Mouse (Mus musculus) heart, postnatal 4 days (tissue): ENCODE data around the gene Nr6a1. TPM values are rescaled to one million over a fixed set of nuclear protein-coding genes. Genes with fewer than 3 reads are reported as not detected.

ENCODE experiments used
- DNase-seq: peaks from one replicate; pipeline ENCODE4 v3.0.0; 2021
- total RNA-seq, 2 experiments: library from RNA; stranded (reverse); gene quantifications; 2 replicates each; pipeline ENCODE4 v1.2.3; 2021

Nr6a1 gene
- total RNA-seq, result 1 to 10 TPM; 2.1 to 2.6 TPM

- peak; percentile 87 for DNase-seq
Observed at GRCm38 (mm10) chr2:38927115-38927979, at the start of gene Nr6a1. Gene Nr6a1, minus strand, starts transcription at chr2:38927688.

DNA sequence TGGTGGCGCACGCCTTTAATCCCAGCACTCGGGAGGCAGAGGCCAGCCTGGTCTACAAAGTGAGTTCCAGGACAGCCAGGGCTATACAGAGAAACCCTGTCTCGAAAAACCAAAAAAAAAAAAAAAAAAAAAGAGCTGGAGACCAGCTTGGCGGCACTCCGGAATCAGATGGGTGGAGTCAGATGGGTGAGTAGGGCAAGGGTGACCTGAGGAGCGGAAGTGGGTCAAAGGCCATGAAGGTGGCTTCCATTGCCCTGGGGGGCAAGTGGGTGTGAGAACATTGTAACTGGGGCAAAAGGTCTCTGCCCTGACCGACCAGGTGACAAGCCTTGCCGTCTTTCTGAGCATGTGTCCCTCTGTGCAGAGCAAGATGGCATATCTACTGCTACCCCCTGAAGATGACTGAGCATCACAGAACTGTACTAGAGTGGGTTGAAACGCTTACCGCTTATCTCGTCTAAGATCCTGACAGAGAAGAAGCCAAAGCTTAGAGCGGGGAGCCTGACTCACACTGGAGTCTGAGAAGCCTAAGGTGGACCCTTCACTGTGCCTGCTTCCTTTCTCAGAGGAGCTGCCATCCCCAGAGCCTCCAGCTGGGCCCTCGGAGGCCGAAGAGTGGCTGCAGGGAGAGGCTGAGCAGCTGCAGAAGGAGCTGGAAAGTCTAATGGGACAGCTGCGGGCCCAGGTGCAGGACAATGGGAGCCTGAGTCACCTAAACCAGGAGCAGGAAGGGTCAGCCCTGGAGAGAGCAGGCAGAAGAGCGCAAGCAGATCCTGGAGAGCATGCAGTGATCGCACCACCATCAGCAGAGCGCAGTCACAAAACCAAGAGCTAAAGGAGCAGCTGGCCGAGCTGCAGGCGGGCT is 48.7 kb upstream of the Nr6a1 start:
- DNase-seq, result no peak

DNA sequence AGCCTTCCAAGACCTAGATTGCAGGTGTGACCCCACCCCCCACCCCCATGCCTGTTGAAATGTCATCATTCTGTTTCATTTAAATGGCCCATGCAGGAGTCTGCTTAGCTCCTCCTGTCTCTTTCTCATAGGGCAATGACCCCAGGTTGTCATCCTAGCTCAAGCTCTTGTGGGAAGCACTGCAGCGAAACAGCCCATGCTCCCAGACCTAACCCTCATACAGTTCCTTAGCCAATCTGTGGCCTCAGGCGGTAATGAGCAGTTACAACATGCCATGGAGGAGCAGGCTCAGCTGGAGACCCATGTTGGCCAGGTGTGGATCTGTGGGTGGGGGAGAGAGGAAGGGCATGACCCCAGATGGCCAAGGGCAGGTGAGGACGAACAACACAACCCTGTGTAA is 47.7 kb upstream of the Nr6a1 start:
- no peak for DNase-seq

GRCm38 (mm10) chr2:38974171-38974570 is 46.7 kb upstream of the Nr6a1 start:
- DNase-seq, result no peak

- peak; percentile 40 for DNase-seq
Observed at GRCm38 (mm10) chr2:38973701-38974100, 46.2 kb upstream of the Nr6a1 start.

DNA sequence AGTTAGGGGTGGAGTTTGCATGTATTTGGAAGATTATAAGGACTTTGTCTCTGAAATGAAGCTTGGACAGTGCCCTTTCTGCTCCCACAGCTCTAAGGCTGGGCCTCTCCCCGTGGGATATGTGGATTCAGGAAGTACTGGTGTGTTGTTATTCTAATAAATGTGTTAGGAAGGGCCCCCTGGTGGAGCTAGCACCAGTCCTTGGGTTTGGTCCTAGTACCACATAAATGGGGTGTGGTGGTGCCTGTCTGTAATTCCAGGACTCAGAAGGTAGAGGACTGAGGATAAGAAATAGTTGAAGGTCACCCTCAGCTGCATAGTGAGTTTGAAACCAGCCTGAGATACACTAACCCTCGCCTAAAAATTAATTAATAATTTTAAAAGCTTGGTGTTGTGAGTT is 45.7 kb upstream of the Nr6a1 start:
- DNase-seq, result no peak

DNA sequence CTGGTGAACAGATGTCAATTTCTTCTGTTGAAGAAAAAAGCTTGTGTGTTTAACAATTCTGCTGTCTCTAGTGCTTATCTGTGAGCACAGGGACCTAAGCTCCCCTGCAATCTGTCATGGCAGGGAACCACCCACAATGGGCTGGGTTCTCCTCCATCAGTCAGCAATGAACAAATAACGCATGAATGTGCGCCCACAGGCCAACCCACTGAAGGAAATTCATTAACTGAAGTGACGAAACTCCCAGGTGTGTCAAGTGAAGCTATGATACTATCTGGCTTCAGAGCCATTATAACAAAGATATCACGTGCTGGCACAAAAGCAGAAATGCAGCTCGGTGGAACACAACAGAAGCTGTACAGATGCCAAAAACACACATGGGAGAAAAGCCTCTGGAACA is 42.6 kb upstream of the Nr6a1 start:
- DNase-seq, result no peak

DNA sequence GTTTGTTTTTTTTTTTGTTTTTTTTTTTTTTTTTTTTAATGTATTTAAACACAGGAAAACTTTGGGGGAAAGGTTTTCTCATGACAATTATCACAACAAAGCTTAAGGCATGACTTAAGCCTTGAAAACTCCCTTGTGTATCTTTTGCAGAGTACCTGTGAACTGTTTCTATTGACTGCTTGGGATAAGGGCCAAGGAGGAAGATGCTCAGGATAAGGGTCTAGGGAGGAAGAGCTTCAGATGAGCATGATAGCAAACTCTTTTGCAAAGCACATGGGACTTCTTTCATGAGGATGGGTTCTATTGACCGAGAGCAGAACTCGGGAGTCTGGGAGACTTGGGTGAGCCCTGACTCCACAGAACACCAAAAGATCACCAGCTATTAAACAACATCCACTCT is 42.2 kb upstream of the Nr6a1 start:
- DNase-seq, result no peak

- no peak for DNase-seq
Observed at GRCm38 (mm10) chr2:38964198-38964597, 36.7 kb upstream of the Nr6a1 start.

- no peak for DNase-seq
Observed at GRCm38 (mm10) chr2:38957671-38958223, 30.3 kb upstream of the Nr6a1 start.

DNA sequence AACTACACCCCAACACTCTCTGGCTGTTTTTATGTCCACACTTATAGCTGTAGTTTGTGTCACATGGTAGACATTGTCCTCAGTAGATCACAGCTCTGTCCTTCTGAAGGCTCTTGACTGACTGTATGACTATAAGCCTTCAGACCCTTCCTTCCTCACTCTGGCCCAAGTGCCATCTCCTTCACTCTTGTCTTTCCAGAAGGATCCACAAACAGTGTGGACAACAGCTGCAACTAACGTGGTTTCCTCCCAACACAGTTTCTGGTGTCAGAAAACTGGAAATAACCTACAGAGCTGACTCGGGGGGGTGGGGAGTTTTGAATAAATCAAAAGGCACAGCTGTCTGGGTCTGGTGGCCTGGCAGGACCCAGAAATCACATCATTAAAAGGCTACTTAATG is 28.6 kb upstream of the Nr6a1 start:
- no peak for DNase-seq

GRCm38 (mm10) chr2:38953152-38953883 is 25.8 kb upstream of the Nr6a1 start:
- peak; percentile 62 for DNase-seq

DNA sequence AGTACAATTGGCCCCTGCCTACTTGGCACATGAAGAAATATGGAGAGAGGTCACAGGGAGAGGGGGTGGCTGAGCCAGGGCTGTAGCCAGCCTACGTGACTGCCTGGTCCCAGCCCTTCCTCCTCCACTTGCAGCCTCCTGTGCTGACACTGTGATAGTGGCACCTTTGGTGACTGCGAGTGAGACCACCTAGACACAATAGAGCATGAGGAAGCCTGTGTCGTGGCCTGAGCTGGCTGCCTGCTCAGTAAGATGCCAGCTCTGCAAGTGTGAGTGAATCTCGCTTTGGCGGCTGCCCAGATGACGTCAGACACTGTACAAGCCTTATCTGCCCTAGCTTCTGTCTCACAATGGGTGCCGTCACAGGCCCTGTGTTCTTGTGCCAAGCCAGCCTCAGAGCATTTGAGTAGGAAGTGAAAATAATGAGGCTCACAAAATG is 22.8 kb upstream of the Nr6a1 start:
- DNase-seq, result peak; percentile 95

DNA sequence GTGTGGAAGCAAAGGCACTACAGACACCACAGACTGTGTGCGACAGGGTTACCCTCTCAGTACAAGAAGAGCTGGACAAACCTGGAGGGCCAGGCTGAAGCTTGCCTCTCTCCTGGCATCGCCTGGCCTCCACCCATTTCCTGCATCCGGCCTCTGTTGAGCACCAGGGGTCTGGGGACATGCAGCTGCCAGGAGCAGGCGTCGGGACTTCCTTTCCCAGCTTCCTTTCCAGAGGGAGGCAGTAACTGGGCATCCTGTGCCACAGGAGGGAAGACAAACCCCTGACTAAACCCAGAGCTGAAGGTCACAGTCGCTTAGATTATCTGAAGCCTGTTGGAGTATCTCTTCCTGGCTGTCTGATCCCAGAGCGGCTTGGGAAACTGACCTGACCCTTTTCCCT is 20.1 kb upstream of the Nr6a1 start:
- DNase-seq, result peak; percentile 41

DNA sequence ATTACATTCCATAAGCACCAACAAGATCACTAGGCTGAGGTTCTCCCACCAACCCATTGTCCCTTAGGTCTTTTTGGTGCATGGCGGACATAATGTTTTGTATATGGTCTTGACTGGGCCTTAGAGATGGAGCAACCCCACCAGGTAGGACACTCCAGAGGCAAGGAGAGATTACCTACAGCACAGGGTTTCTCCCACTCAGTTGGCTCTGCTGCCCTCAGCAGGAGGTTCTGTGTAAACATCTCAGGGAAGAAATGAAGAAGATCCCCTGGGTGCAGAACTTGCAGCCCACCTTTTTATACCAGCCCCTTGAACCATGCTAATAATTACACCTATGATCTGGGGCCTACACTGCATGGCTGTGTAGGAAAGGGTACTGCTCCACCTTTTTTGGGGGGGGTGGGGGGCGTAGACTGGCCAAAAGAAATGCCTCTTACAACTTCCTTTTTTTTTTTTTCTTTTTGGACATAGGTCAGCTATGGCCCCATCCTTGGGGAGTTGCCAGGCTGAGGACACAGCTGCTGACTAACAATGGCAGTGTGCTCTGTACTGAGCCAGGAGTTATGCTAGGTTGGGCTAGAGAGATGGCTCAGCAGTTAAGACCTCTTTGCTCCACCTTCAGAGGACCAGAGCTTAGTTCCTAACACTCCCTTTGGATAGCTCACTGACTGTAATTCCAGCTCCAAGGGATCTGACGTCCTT is 17.1 kb upstream of the Nr6a1 start:
- DNase-seq, result peak; percentile 53

DNA sequence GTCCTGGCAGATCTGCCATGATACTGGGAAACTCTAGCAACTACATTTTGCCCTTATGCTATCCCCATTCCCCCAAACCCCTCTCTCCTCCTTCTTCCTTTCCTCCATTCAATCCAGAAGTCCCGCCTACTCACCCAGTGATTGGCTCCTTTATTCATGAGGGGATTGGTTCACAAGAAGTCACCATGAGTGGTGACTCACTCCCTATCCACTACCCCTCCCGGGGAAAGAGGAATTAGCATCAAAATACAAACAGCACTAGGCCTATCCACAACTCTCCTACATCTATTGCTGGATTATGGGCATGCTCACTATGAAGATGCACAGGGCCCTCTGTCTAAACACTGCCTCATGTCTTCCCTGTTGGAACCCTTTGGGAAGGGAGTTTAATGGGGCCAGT is 16.5 kb upstream of the Nr6a1 start:
- no peak for DNase-seq

DNA sequence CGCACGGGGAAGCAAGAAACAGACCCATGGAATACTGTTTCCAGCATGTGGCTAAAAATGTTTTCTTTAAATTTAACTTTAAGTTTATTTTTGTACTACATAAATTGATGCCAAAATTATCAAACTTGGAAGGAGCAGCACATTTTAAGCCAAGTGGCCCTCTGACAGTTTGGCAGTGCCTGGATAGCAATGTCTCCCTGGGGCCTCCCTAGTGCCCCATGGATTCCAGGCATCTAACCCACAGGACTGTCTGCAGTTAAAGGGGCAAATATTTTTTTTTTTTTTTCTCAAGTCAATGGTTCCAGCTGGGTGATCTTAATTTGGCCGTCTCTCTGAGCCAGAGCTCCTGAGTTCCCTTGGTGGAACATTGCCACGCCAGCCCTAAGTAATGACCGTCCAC is 15.7 kb upstream of the Nr6a1 start:
- DNase-seq, result no peak

GRCm38 (mm10) chr2:38941898-38942297 is 14.4 kb upstream of the Nr6a1 start:
- no peak for DNase-seq

DNA sequence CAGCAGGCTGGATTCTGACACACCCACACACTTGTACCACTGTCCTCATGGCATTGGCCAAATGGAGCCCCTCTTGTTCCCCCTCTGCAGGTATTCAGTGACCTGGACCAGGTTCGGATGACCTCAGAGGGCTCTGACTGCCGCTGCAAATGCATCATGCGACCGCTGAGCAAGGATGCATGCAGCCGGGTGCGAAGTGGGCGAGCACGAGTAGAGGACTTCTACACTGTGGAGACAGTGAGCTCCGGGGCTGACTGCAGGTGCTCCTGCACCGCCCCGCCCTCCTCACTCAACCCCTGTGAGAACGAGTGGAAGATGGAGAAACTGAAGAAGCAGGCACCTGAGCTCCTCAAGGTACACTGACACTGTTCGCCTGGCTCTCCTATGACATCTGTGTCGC is 13.9 kb upstream of the Nr6a1 start:
- no peak for DNase-seq

GRCm38 (mm10) chr2:38939047-38939446 is 11.6 kb upstream of the Nr6a1 start:
- no peak for DNase-seq

DNA sequence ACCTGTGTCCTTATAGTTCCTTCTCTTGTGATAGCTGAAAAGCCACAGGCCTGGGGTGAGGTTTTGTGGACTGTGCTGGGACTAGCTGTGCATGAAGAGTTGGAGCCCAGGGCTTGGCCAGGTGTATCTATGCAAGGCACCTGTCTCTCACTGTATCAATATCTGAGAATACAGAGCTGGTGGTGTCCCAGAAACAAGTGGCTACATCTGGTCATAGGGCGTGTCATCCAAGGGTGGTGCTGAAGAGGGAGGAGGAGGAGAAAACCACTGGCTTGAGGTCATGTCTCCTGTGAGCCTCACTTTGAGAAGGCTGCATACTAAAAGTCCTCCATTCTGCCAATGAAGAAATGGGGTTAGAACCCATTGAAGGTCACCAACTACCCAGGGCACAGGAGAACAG is 10.5 kb upstream of the Nr6a1 start:
- DNase-seq, result no peak

DNA sequence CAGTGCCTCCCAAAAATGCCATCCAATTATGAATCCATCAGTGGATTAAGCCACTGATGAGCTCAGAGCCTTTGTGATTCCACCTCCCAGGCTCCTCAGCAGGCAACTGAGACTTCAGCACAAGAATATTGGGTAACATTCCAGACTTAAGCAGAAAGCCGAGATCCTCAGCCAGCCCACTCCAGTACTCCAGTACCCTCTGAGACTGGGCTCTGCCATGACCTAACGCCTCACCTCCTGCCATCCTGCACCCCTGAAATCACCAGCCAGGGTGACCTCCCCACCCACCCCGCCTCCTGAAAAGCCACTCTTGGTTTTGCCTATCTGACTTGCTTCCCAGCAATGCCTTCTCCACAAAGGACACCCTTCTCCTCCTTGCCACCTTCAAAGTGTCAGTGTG is 9.9 kb upstream of the Nr6a1 start:
- no peak for DNase-seq
